Mouse (Mus musculus) forebrain, embryonic 15.5 days (tissue): ENCODE measurements around the gene Tmem132b. TPM values are rescaled to one million over a fixed set of nuclear protein-coding genes. Genes with fewer than 3 reads are reported as not detected.
A peak's percentile ranks its signal among the peaks of the same experiment; 100 is the strongest.

Source experiments
- ATAC-seq: fragments of 200-750 bp; cut with Nextera tagmentation; replicated peaks from 2 replicates; pipeline ENCODE4 v1.8.0; 2017; ENCODE audit warnings: mild to moderate bottlenecking, moderate TSS enrichment, moderate library complexity
- H3K27ac ChIP-seq: fragments of 300-500 bp; sonication (generic); replicated peaks from 2 replicates; pipeline ENCODE4 v1.5.1; 2015; ENCODE audit warnings: mild to moderate bottlenecking, inconsistent platforms
- H3K27me3 ChIP-seq: fragments of 300-500 bp; sonication (generic); 2 replicates; pipeline ENCODE4 v1.6.1; 2015; ENCODE audit warnings: inconsistent platforms
- H3K36me3 ChIP-seq: fragments of 300-500 bp; sonication (generic); 2 replicates; pipeline ENCODE4 v1.6.1; 2015; ENCODE audit warnings: mild to moderate bottlenecking, inconsistent platforms
- H3K4me1 ChIP-seq: fragments of 300-500 bp; sonication (generic); 2 replicates; pipeline ENCODE4 v1.6.1; 2015; ENCODE audit warnings: inconsistent platforms
- H3K4me2 ChIP-seq: fragments of 300-500 bp; sonication (generic); replicated peaks from 2 replicates; pipeline ENCODE4 v1.6.1; 2015; ENCODE audit warnings: mild to moderate bottlenecking, inconsistent platforms
- H3K4me3 ChIP-seq: fragments of 300-500 bp; sonication (generic); 2 replicates; pipeline ENCODE4 v1.5.1; 2015; ENCODE audit warnings: mild to moderate bottlenecking, inconsistent platforms
- H3K9ac ChIP-seq: fragments of 300-500 bp; sonication (generic); replicated peaks from 2 replicates; pipeline ENCODE4 v1.6.1; 2015; ENCODE audit warnings: mild to moderate bottlenecking, inconsistent platforms
- H3K9me3 ChIP-seq: fragments of 300-500 bp; sonication (generic); 2 replicates; pipeline ENCODE4 v1.6.1; 2016; ENCODE audit warnings: inconsistent platforms
- WGBS: fragments of 180-500 bp; shearing (Covaris S2); methylation state at CpG from one replicate; pipeline ENCODE4 v1.1.7; 2015; ENCODE audit warnings: mixed read lengths; 5-methylcytosine and 5-hydroxymethylcytosine counted together
- polyA plus RNA-seq: library from polyadenylated mRNA; unstranded; fragments of >200 nt; fragmentation: Nextera tagmentation; extraction: Ambion mirVana; gene quantifications from 2 replicates; pipeline ENCODE4 v1.2.1, GENCODE M21; 2015

The Tmem132b gene
- polyA plus RNA-seq, 1 experiment from 2014 or later = 8.3 TPM

DNA sequence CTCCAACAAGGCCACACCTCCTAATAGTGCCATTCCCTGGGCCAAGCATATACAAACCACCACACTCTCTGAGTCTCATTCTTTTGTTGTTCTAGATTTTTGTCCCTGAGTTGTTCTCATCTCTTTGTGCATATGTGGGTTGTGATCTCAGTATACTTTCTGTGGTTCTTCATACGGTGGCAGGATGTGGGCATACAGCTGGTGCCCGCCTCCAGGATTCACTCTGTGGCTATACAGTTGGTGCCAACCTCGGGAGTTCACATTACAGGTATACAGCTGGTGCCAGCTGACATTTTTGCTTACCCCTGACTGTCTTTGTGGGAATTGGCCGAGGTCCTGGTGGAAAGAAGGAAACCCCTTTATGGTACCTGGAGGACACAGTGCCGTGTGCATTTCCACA lies 53.6 kb downstream of the Tmem132b start:
- no peak overlapping the region for H3K27ac ChIP-seq
- no peak overlapping the region for H3K9ac ChIP-seq
- H3K4me3 ChIP-seq = no peak overlapping the region
- peaks cover 16% of the 10 kb centered on the region for H3K4me1 ChIP-seq
- H3K27me3 ChIP-seq = no peaks in the 10 kb centered on the region
- H3K9me3 ChIP-seq = no peaks in the 10 kb centered on the region
- no peak overlapping the region for H3K4me2 ChIP-seq
- H3K36me3 ChIP-seq = no peaks in the 10 kb centered on the region
- ATAC-seq = no peak
- WGBS = 88% methylated on average over 5 of the region's 5 CpGs

GRCm38 (mm10) chr5:125588203-125588602 lies 56.6 kb downstream of the Tmem132b start:
- peaks cover 16% of the 10 kb centered on the region for H3K4me1 ChIP-seq
- 73% methylated on average over 7 of the region's 7 CpGs for WGBS
- no peak overlapping the region for H3K9ac ChIP-seq
- H3K4me3 ChIP-seq = no peak overlapping the region
- H3K27me3 ChIP-seq = no peaks in the 10 kb centered on the region
- H3K9me3 ChIP-seq = no peaks in the 10 kb centered on the region
- H3K4me2 ChIP-seq = no peak overlapping the region
- no peak overlapping the region for H3K27ac ChIP-seq
- no peaks in the 10 kb centered on the region for H3K36me3 ChIP-seq
- ATAC-seq = peak; percentile 27; the same call in 1 of the 2 replicates

GRCm38 (mm10) chr5:125588876-125589667 lies 57.5 kb downstream of the Tmem132b start:
- no peaks in the 10 kb centered on the region for H3K36me3 ChIP-seq
- H3K4me1 ChIP-seq = peaks cover 12% of the 10 kb centered on the region
- no peaks in the 10 kb centered on the region for H3K27me3 ChIP-seq
- 4% methylated on average over 18 of the region's 18 CpGs for WGBS
- H3K27ac ChIP-seq = peak overlapping the region; percentile 55; the same call in 1 of the 2 replicates
- peak; percentile 69 for ATAC-seq
- peak overlapping the region; percentile 49 for H3K4me2 ChIP-seq
- H3K9ac ChIP-seq = peak overlapping the region; percentile 29
- no peaks in the 10 kb centered on the region for H3K9me3 ChIP-seq
- peak overlapping the region; percentile 38 for H3K4me3 ChIP-seq

- Histone ChIP-seq H3K36me3 (no peaks in the 10 kb centered on the region), H3K9me3 (no peaks in the 10 kb centered on the region), H3K4me2 (no peak overlapping the region), H3K4me1 (0 out of 2 replicates have a peak, but pooled peaks cover 3% of the 10 kb centered on the region), H3K4me3 (no peak overlapping the region), H3K27ac (no peak overlapping the region), H3K9ac (no peak overlapping the region), H3K27me3 (no peaks in the 10 kb centered on the region)
- 85% methylated on average over 10 of the region's 10 CpGs for WGBS
- no peak for ATAC-seq
Observed at GRCm38 (mm10) chr5:125598056-125598455, 66.5 kb downstream of the Tmem132b start.

- Histone ChIP-seq H3K4me1 (0 out of 2 replicates have a peak, but pooled peaks cover 3% of the 10 kb centered on the region), H3K9me3 (no peaks in the 10 kb centered on the region), H3K4me3 (no peak overlapping the region), H3K9ac (no peak overlapping the region), H3K36me3 (no peaks in the 10 kb centered on the region), H3K4me2 (no peak overlapping the region), H3K27ac (no peak overlapping the region), H3K27me3 (no peaks in the 10 kb centered on the region)
- 72% methylated on average over 12 of the region's 12 CpGs for WGBS
- ATAC-seq = no peak
Observed at GRCm38 (mm10) chr5:125607146-125607545, 75.6 kb downstream of the Tmem132b start.

GRCm38 (mm10) chr5:125609968-125610367 lies 78.4 kb downstream of the Tmem132b start:
- Histone ChIP-seq H3K9ac (no peak overlapping the region), H3K27ac (no peak overlapping the region), H3K4me3 (no peak overlapping the region), H3K4me2 (no peak overlapping the region), H3K27me3 (no peaks in the 10 kb centered on the region), H3K36me3 (no peaks in the 10 kb centered on the region), H3K4me1 (peaks cover 4% of the 10 kb centered on the region; the same call in 1 of the 2 replicates), H3K9me3 (no peaks in the 10 kb centered on the region)
- ATAC-seq = no peak
- 61% methylated on average over 1 of the region's 1 CpGs for WGBS

GRCm38 (mm10) chr5:125612460-125612859 lies 80.9 kb downstream of the Tmem132b start:
- no peaks in the 10 kb centered on the region for H3K9me3 ChIP-seq
- H3K4me3 ChIP-seq = no peak overlapping the region
- no peak overlapping the region; the same call in 1 of the 2 replicates for H3K27ac ChIP-seq
- no peaks in the 10 kb centered on the region for H3K27me3 ChIP-seq
- ATAC-seq = peak; percentile 75; the same call in 1 of the 2 replicates
- H3K9ac ChIP-seq = no peak overlapping the region
- 46% methylated on average over 7 of the region's 7 CpGs for WGBS
- peaks cover 4% of the 10 kb centered on the region; the same call in 1 of the 2 replicates for H3K4me1 ChIP-seq
- peaks cover 3% of the 10 kb centered on the region; the same call in 1 of the 2 replicates for H3K36me3 ChIP-seq
- H3K4me2 ChIP-seq = no peak overlapping the region

- whole genome bisulfite sequencing = 74% methylated on average over 5 of the region's 5 CpGs
- ATAC-seq = 0 out of 2 replicates have a peak, but pooled peaks have one; percentile 32
- H3K4me2 ChIP-seq = no peak overlapping the region
- H3K4me1 ChIP-seq = peaks cover 4% of the 10 kb centered on the region; the same call in 1 of the 2 replicates
- peak overlapping the region; percentile 39 for H3K27ac ChIP-seq
- peaks cover 7% of the 10 kb centered on the region; the same call in 1 of the 2 replicates for H3K36me3 ChIP-seq
- no peaks in the 10 kb centered on the region for H3K9me3 ChIP-seq
- no peak overlapping the region for H3K4me3 ChIP-seq
- no peaks in the 10 kb centered on the region for H3K27me3 ChIP-seq
- no peak overlapping the region for H3K9ac ChIP-seq
Observed at GRCm38 (mm10) chr5:125613136-125613535, 81.6 kb downstream of the Tmem132b start.

DNA sequence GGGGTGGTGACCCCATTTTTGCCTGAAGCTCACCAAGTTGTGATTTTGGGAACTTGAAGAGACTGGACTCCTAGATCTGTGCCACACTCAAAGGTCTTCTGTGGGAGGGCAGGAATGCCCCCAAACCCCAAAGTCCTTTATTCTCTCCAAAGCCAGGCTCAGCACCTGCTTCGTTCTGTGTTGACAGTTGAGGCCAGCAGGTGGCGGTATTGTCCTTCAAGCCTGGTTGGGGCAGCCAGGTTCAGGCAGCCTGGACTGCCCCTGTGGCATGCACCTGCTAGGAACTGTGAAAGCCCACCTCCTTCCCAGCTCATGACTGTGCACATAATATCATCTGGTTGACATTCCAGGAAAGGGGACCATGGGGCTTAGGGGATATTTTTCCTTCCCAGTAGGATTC lies 82.8 kb downstream of the Tmem132b start:
- WGBS = 34% methylated on average over 2 of the region's 2 CpGs
- no peak overlapping the region for H3K27ac ChIP-seq
- no peak overlapping the region for H3K4me2 ChIP-seq
- ATAC-seq = no peak
- no peaks in the 10 kb centered on the region for H3K27me3 ChIP-seq
- H3K4me3 ChIP-seq = no peak overlapping the region
- no peak overlapping the region for H3K9ac ChIP-seq
- H3K36me3 ChIP-seq = peaks cover 7% of the 10 kb centered on the region; the same call in 1 of the 2 replicates
- peaks cover 4% of the 10 kb centered on the region; the same call in 1 of the 2 replicates for H3K4me1 ChIP-seq
- no peaks in the 10 kb centered on the region for H3K9me3 ChIP-seq

GRCm38 (mm10) chr5:125617050-125617449 lies 85.5 kb downstream of the Tmem132b start:
- WGBS = 97% methylated on average over 1 of the region's 1 CpGs
- no peaks in the 10 kb centered on the region for H3K9me3 ChIP-seq
- H3K36me3 ChIP-seq = peaks cover 7% of the 10 kb centered on the region; the same call in 1 of the 2 replicates
- no peak overlapping the region for H3K4me3 ChIP-seq
- no peaks in the 10 kb centered on the region for H3K27me3 ChIP-seq
- no peak overlapping the region for H3K9ac ChIP-seq
- H3K27ac ChIP-seq = no peak overlapping the region
- peaks cover 4% of the 10 kb centered on the region; the same call in 1 of the 2 replicates for H3K4me1 ChIP-seq
- H3K4me2 ChIP-seq = no peak overlapping the region
- no peak for ATAC-seq

DNA sequence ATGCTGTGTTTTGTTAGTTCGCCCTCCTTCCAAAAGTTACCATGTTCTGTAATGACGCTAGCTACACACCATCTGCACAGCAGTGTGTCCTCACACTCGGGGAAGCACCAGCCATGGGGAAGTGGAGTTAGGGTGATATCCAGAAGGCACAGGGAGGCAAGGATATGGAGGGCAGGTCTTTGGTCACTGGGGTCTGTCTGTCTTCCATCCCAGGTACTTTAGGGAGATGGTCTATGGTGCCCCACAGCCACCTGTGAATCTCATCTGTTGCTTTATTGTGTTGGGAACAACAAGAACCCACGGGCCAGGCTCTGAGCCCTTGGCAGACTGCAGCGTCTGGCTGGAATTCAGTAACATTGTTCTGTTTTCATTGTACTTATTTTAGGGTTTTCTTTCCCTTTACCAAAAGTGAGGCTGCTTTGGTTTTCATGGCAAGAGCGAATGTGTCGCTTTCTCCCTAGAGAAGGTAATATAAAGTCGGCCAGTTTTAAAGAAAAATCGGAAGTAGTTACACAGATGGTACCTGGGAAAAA lies 96.3 kb downstream of the Tmem132b start:
- 73% methylated on average over 9 of the region's 9 CpGs for whole genome bisulfite sequencing
- H3K4me3 ChIP-seq = no peak overlapping the region
- no peaks in the 10 kb centered on the region for H3K9me3 ChIP-seq
- H3K27me3 ChIP-seq = no peaks in the 10 kb centered on the region
- H3K9ac ChIP-seq = no peak overlapping the region
- H3K4me1 ChIP-seq = peaks cover 11% of the 10 kb centered on the region; the same call in 1 of the 2 replicates
- H3K36me3 ChIP-seq = 0 out of 2 replicates have a peak, but pooled peaks cover 3% of the 10 kb centered on the region
- H3K27ac ChIP-seq = no peak overlapping the region
- H3K4me2 ChIP-seq = no peak overlapping the region
- ATAC-seq = no peak

DNA sequence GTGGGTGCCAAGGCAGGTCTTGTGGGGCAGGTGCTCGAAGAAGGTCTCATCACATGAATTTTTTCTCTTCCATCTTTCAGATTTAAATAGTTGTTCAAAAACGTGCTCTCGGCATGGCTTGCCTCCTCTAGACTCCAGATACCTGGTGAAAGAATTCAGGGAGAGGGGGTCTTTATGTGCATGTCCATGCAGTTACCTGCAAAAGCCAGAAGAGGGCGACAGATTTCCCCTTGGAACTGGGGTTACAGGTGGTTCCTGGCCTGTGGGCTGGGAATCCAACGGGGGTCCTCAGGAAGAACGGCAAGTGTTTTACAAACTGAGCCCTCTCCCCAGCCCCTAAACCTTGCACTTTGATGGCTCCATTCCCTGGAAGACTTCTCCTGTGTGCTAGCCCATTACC lies 103.1 kb downstream of the Tmem132b start:
- Histone ChIP-seq H3K9ac (no peak overlapping the region), H3K36me3 (no peaks in the 10 kb centered on the region), H3K27me3 (no peaks in the 10 kb centered on the region), H3K27ac (no peak overlapping the region), H3K4me3 (no peak overlapping the region), H3K4me1 (no peaks in the 10 kb centered on the region), H3K4me2 (no peak overlapping the region), H3K9me3 (no peaks in the 10 kb centered on the region)
- no peak for ATAC-seq
- WGBS = 82% methylated on average over 6 of the region's 6 CpGs
